Mouse (Mus musculus) heart, adult 10 weeks (tissue): ENCODE results near the gene Ube2g2. TPM values are rescaled to one million over a fixed set of nuclear protein-coding genes. Genes with fewer than 3 reads are reported as not detected.

Experiments
- polyA plus RNA-seq: library from polyadenylated mRNA; stranded (reverse); fragments of 350-450 nt; fragmentation: Illumina TruSeq; extraction: RNeasy Lipid Tissue Mini Kit (QIAGEN cat#74804); gene quantifications from one replicate; pipeline ENCODE4 v1.2.3, GENCODE M21; 2014; ENCODE audit warnings: low read depth, low replicate concordance

The Ube2g2 gene
- polyA plus RNA-seq: 65.2 TPM

GRCm38 (mm10) chr10:77622055-77622988, at the start of gene Ube2g2:
Gene Ube2g2, plus strand, starts transcription at chr10:77622275.

GRCm38 (mm10) chr10:77581408-77582284, 40.4 kb upstream of the Ube2g2 start, which contains the start of gene Pttg1ip:
Gene Pttg1ip, plus strand, starts transcription at chr10:77581720.

GRCm38 (mm10) chr10:77605908-77606826, 15.9 kb upstream of the Ube2g2 start, which contains the start of the genes Sumo3 and Gm49325:
Gene Sumo3, plus strand, starts transcription at chr10:77606097.
Gene Gm49325, plus strand, starts transcription at chr10:77606197.

GRCm38 (mm10) chr10:77685895-77686664, 64.0 kb downstream of the Ube2g2 start, which contains the start of gene Tspear:
Gene Tspear, plus strand, starts transcription at chr10:77686569.

GRCm38 (mm10) chr10:77690356-77690807, 68.3 kb downstream of the Ube2g2 start, which contains the start of gene Gm19402:
Gene Gm19402, minus strand, starts transcription at chr10:77690757.

Other genes starting within 250 kb of the Ube2g2 start
- gene Adarb1, start 204.0 kb upstream of the Ube2g2 start, polyA plus RNA-seq: 14.8 TPM
- 9.9 TPM for gene Fam207a, start 106.5 kb upstream of the Ube2g2 start, polyA plus RNA-seq
- 4.4 TPM for gene Itgb2, start 92.0 kb upstream of the Ube2g2 start, polyA plus RNA-seq
- gene Pttg1ip, start 40.6 kb upstream of the Ube2g2 start, polyA plus RNA-seq: 132 TPM
- gene Sumo3, start 16.2 kb upstream of the Ube2g2 start, polyA plus RNA-seq: 87.1 TPM
- gene Gm49325, start 16.1 kb upstream of the Ube2g2 start, polyA plus RNA-seq: not detected
- gene Tspear, start 64.3 kb downstream of the Ube2g2 start, polyA plus RNA-seq: not detected
- gene Gm19402, start 68.5 kb downstream of the Ube2g2 start, polyA plus RNA-seq: not detected
- gene Gm9508, start 75.0 kb downstream of the Ube2g2 start, polyA plus RNA-seq: not detected
- not detected for gene Gm10272, start 84.4 kb downstream of the Ube2g2 start, polyA plus RNA-seq
- not detected for gene Gm10024, start 89.2 kb downstream of the Ube2g2 start, polyA plus RNA-seq
- gene Gm10142, start 93.5 kb downstream of the Ube2g2 start, polyA plus RNA-seq: not detected
- gene Krtap12-1, start 98.3 kb downstream of the Ube2g2 start, polyA plus RNA-seq: not detected
- not detected for gene Gm10100, start 104.2 kb downstream of the Ube2g2 start, polyA plus RNA-seq
- gene Gm18596, start 120.4 kb downstream of the Ube2g2 start, polyA plus RNA-seq: not detected
- not detected for gene Gm9736, start 129.1 kb downstream of the Ube2g2 start, polyA plus RNA-seq
- not detected for gene Gm3233, start 137.4 kb downstream of the Ube2g2 start, polyA plus RNA-seq
- gene Gm3238, start 149.1 kb downstream of the Ube2g2 start, polyA plus RNA-seq: not detected
- gene Gm7138, start 154.7 kb downstream of the Ube2g2 start, polyA plus RNA-seq: not detected
- not detected for gene Gm3250, start 160.3 kb downstream of the Ube2g2 start, polyA plus RNA-seq
- not detected for gene Gm7137, start 165.9 kb downstream of the Ube2g2 start, polyA plus RNA-seq
- gene Gm9639, start 172.8 kb downstream of the Ube2g2 start, polyA plus RNA-seq: not detected
- gene Gm19668, start 176.9 kb downstream of the Ube2g2 start, polyA plus RNA-seq: not detected
- gene Gm9507, start 189.6 kb downstream of the Ube2g2 start, polyA plus RNA-seq: not detected
- not detected for gene Gm2696, start 192.4 kb downstream of the Ube2g2 start, polyA plus RNA-seq
- not detected for gene Krtap10-4, start 204.8 kb downstream of the Ube2g2 start, polyA plus RNA-seq
- gene Krtap10-10, start 213.7 kb downstream of the Ube2g2 start, polyA plus RNA-seq: not detected
- not detected for gene Gm36176, start 224.5 kb downstream of the Ube2g2 start, polyA plus RNA-seq
- gene Gm10318, start 230.6 kb downstream of the Ube2g2 start, polyA plus RNA-seq: not detected
- gene Gm3285, start 239.7 kb downstream of the Ube2g2 start, polyA plus RNA-seq: not detected